Mouse (Mus musculus) heart, embryonic 11.5 days (tissue): ENCODE measurements at regions not wholly inside any gene's neighbourhood (a gene's known extent, or its start where the extent isn't known, plus 50 kb on each side); places are given as distances from the start of the nearest gene placed in this dataset.

Source experiments
- ATAC-seq: fragments of 200-750 bp; cut with Nextera tagmentation; replicated peaks from 2 replicates; pipeline ENCODE4 v1.8.0; 2017; ENCODE audit warnings: moderate library complexity; ENCODE audit not compliant: insufficient number of reproducible peaks, low FRiP score, low TSS enrichment
- H3K27ac ChIP-seq: fragments of 300-500 bp; sonication (generic); 2 replicates; pipeline ENCODE4 v1.5.1; 2014; ENCODE audit warnings: mild to moderate bottlenecking, low read depth, low read length
- H3K27me3 ChIP-seq: fragments of 300-500 bp; sonication (generic); 2 replicates; pipeline ENCODE4 v1.6.1; 2014; ENCODE audit warnings: mild to moderate bottlenecking, low read length, mixed read lengths; ENCODE audit not compliant: control insufficient read depth, insufficient read depth
- H3K36me3 ChIP-seq: fragments of 300-500 bp; sonication (generic); 2 replicates; pipeline ENCODE4 v1.6.1; 2014; ENCODE audit warnings: mild to moderate bottlenecking, low read length, moderate library complexity, mixed read lengths; ENCODE audit not compliant: control insufficient read depth, insufficient read depth
- H3K4me1 ChIP-seq: fragments of 300-500 bp; sonication (generic); 2 replicates; pipeline ENCODE4 v1.6.1; 2014; ENCODE audit warnings: low read length; ENCODE audit not compliant: control insufficient read depth, insufficient read depth
- H3K4me2 ChIP-seq: fragments of 300-500 bp; sonication (generic); 2 replicates; pipeline ENCODE4 v1.6.1; 2014; ENCODE audit warnings: mild to moderate bottlenecking, moderate library complexity
- H3K4me3 ChIP-seq: fragments of 300-500 bp; sonication (generic); 2 replicates; pipeline ENCODE4 v1.5.1; 2014; ENCODE audit warnings: low read depth, low read length
- H3K9ac ChIP-seq: fragments of 300-500 bp; sonication (generic); 2 replicates; pipeline ENCODE4 v1.6.1; 2014; ENCODE audit warnings: mild to moderate bottlenecking, low read depth, low read length, moderate library complexity
- H3K9me3 ChIP-seq: fragments of 300-500 bp; sonication (generic); replicated peaks from 2 replicates; pipeline ENCODE4 v1.6.1; 2016; ENCODE audit warnings: low read length; ENCODE audit not compliant: control insufficient read depth
- WGBS: fragments of 180-500 bp; shearing (Covaris S2); extraction: QIAGEN DNeasy Blood & Tissue Kit; methylation state at CpG from one replicate; pipeline ENCODE4 v1.1.7; 2014; ENCODE audit not compliant: insufficient replicate concordance; 5-methylcytosine and 5-hydroxymethylcytosine counted together

GRCm38 (mm10) chr2:9467573-9467972 is 413.5 kb upstream of the 4930412O13Rik start:
- Histone ChIP-seq H3K4me2 (no peak overlapping the region), H3K36me3 (no peaks in the 10 kb centered on the region), H3K4me3 (no peak overlapping the region), H3K9ac (no peak overlapping the region), H3K4me1 (no peaks in the 10 kb centered on the region), H3K27ac (no peak overlapping the region), H3K9me3 (no peaks in the 10 kb centered on the region), H3K27me3 (no peaks in the 10 kb centered on the region)
- no peak for ATAC-seq
- WGBS = 64% methylated on average over 2 of the region's 2 CpGs

- Histone ChIP-seq H3K4me1 (no peaks in the 10 kb centered on the region), H3K4me2 (no peak overlapping the region), H3K4me3 (no peak overlapping the region), H3K36me3 (no peaks in the 10 kb centered on the region), H3K27ac (no peak overlapping the region), H3K9me3 (no peaks in the 10 kb centered on the region), H3K9ac (no peak overlapping the region), H3K27me3 (no peaks in the 10 kb centered on the region)
- ATAC-seq = no peak
- 63% methylated on average over 3 of the region's 3 CpGs for WGBS
Measured at GRCm38 (mm10) chr2:9468651-9469050, 412.4 kb upstream of the 4930412O13Rik start.

GRCm38 (mm10) chr2:9481678-9482345 is 399.2 kb upstream of the 4930412O13Rik start:
- Histone ChIP-seq H3K27me3 (no peaks in the 10 kb centered on the region), H3K4me1 (no peaks in the 10 kb centered on the region), H3K9ac (no peak overlapping the region), H3K27ac (no peak overlapping the region), H3K9me3 (no peaks in the 10 kb centered on the region), H3K4me2 (no peak overlapping the region), H3K4me3 (no peak overlapping the region), H3K36me3 (no peaks in the 10 kb centered on the region)
- ATAC-seq = no peak
- WGBS = 69% methylated on average over 7 of the region's 7 CpGs

GRCm38 (mm10) chr2:9487381-9487914 is 393.6 kb upstream of the 4930412O13Rik start:
- Histone ChIP-seq H3K27me3 (no peaks in the 10 kb centered on the region), H3K4me3 (no peak overlapping the region), H3K9ac (no peak overlapping the region), H3K4me1 (no peaks in the 10 kb centered on the region), H3K27ac (no peak overlapping the region), H3K4me2 (no peak overlapping the region), H3K9me3 (no peaks in the 10 kb centered on the region), H3K36me3 (no peaks in the 10 kb centered on the region)
- no peak for ATAC-seq
- 79% methylated on average over 7 of the region's 7 CpGs for WGBS

GRCm38 (mm10) chr2:9493606-9494145 is 387.4 kb upstream of the 4930412O13Rik start:
- Histone ChIP-seq H3K27ac (no peak overlapping the region), H3K9ac (no peak overlapping the region), H3K36me3 (no peaks in the 10 kb centered on the region), H3K4me2 (no peak overlapping the region), H3K9me3 (no peaks in the 10 kb centered on the region), H3K4me1 (no peaks in the 10 kb centered on the region), H3K4me3 (no peak overlapping the region), H3K27me3 (no peaks in the 10 kb centered on the region)
- no peak for ATAC-seq
- WGBS = 48% methylated on average over 6 of the region's 6 CpGs

- Histone ChIP-seq H3K9me3 (no peaks in the 10 kb centered on the region), H3K4me3 (no peak overlapping the region), H3K27me3 (no peaks in the 10 kb centered on the region), H3K4me1 (no peaks in the 10 kb centered on the region), H3K4me2 (no peak overlapping the region), H3K27ac (no peak overlapping the region), H3K9ac (no peak overlapping the region), H3K36me3 (no peaks in the 10 kb centered on the region)
- no peak for ATAC-seq
- 69% methylated on average over 1 of the region's 1 CpGs for WGBS
Measured at GRCm38 (mm10) chr2:9520045-9520444, 361.0 kb upstream of the 4930412O13Rik start.

GRCm38 (mm10) chr2:9525910-9526309 is 355.1 kb upstream of the 4930412O13Rik start:
- ATAC-seq = no peak
- Histone ChIP-seq H3K27ac (no peak overlapping the region), H3K27me3 (no peaks in the 10 kb centered on the region), H3K4me1 (no peaks in the 10 kb centered on the region), H3K4me2 (no peak overlapping the region), H3K4me3 (no peak overlapping the region), H3K9ac (no peak overlapping the region), H3K36me3 (no peaks in the 10 kb centered on the region), H3K9me3 (no peaks in the 10 kb centered on the region)
- WGBS = 80% methylated on average over 3 of the region's 3 CpGs

- no peak for ATAC-seq
- no peak overlapping the region for H3K4me3 ChIP-seq
- no peak overlapping the region for H3K27ac ChIP-seq
- no peaks in the 10 kb centered on the region for H3K9me3 ChIP-seq
- no peak overlapping the region for H3K9ac ChIP-seq
- H3K4me1 ChIP-seq = no peaks in the 10 kb centered on the region
- H3K27me3 ChIP-seq = no peaks in the 10 kb centered on the region
- H3K36me3 ChIP-seq = no peaks in the 10 kb centered on the region
- H3K4me2 ChIP-seq = no peak overlapping the region
- 88% methylated on average over 2 of the region's 2 CpGs for WGBS
Measured at GRCm38 (mm10) chr2:9535141-9535658, 345.9 kb upstream of the 4930412O13Rik start.
